Mouse (Mus musculus): ENCODE results near the gene Ch25h. TPM values are rescaled to one million over a fixed set of nuclear protein-coding genes. Genes with fewer than 3 reads are reported as not detected.

The Ch25h gene
- polyA plus RNA-seq, 1 experiment from 2014 or later: 3.3 TPM

- ATAC-seq (replicated peaks; ENCODE audit: low FRiP score, low TSS enrichment, low read depth): no peak
- no peak overlapping the region for H3K4me3 ChIP-seq (ENCODE audit: low read depth, low read length)
Measured at GRCm38 (mm10) chr19:34493859-34494258, 18.9 kb upstream of the Ch25h start.

GRCm38 (mm10) chr19:34483547-34483946 lies 8.6 kb upstream of the Ch25h start:
- 18% methylated on average over 4 of the region's 4 CpGs for WGBS
- no peak overlapping the region for H3K9ac ChIP-seq (ENCODE audit: low read length)
- DNase-seq (ENCODE audit: low spot score) (peak; percentile 54), ATAC-seq (replicated peaks; ENCODE audit: low FRiP score, low TSS enrichment, low read depth) (no peak)
- no peaks in the 10 kb centered on the region for H3K9me3 ChIP-seq (ENCODE audit: control insufficient read depth, low read length)
- no peaks in the 10 kb centered on the region for H3K36me3 ChIP-seq (ENCODE audit: control insufficient read depth, insufficient read depth, low read length)
- no peak overlapping the region for H3K27ac ChIP-seq (ENCODE audit: low read depth)
- no peak overlapping the region for H3K4me3 ChIP-seq (ENCODE audit: low read depth, low read length)
- H3K27me3 ChIP-seq (replicated peaks; ENCODE audit: control insufficient read depth, insufficient read depth, low read length): no peaks in the 10 kb centered on the region
- no peaks in the 10 kb centered on the region for H3K4me1 ChIP-seq (replicated peaks; ENCODE audit: control insufficient read depth, insufficient read depth, low read length)
- no peak overlapping the region for H3K4me2 ChIP-seq (ENCODE audit: low read length)

More at GRCm38 (mm10) chr19:34493859-34494258, 18.9 kb upstream of the Ch25h start:
- Histone ChIP-seq H3K9me3 (ENCODE audit: control insufficient read depth, low read length) (no peaks in the 10 kb centered on the region), H3K4me1 (replicated peaks; ENCODE audit: control insufficient read depth, insufficient read depth, low read length) (no peaks in the 10 kb centered on the region), H3K27me3 (replicated peaks; ENCODE audit: control insufficient read depth, insufficient read depth, low read length) (no peaks in the 10 kb centered on the region), H3K4me2 (ENCODE audit: low read length) (no peak overlapping the region), H3K9ac (ENCODE audit: low read length) (no peak overlapping the region), H3K27ac (ENCODE audit: low read depth) (no peak overlapping the region), H3K36me3 (ENCODE audit: control insufficient read depth, insufficient read depth, low read length) (peaks cover 22% of the 10 kb centered on the region; the same call in 1 of the 2 replicates)
- 84% methylated on average over 4 of the region's 4 CpGs for WGBS
- DNase-seq (ENCODE audit: low spot score): no peak

GRCm38 (mm10) chr19:34474228-34474990 lies 555 bp downstream of the Ch25h start:
- H3K9me3 ChIP-seq (ENCODE audit: control insufficient read depth, low read length): no peaks in the 10 kb centered on the region
- 5% methylated on average over 49 of the region's 49 CpGs for WGBS
- peak overlapping the region; percentile 73 for H3K4me2 ChIP-seq (ENCODE audit: low read length)
- no peak overlapping the region for H3K27ac ChIP-seq (ENCODE audit: low read depth)
- no peaks in the 10 kb centered on the region for H3K36me3 ChIP-seq (ENCODE audit: control insufficient read depth, insufficient read depth, low read length)
- H3K4me1 ChIP-seq (replicated peaks; ENCODE audit: control insufficient read depth, insufficient read depth, low read length): peaks cover 9% of the 10 kb centered on the region; the same call in 1 of the 2 replicates
- peaks cover 27% of the 10 kb centered on the region for H3K27me3 ChIP-seq (replicated peaks; ENCODE audit: control insufficient read depth, insufficient read depth, low read length)
- DNase-seq (ENCODE audit: low spot score) (peak; percentile 63), ATAC-seq (replicated peaks; ENCODE audit: low FRiP score, low TSS enrichment, low read depth) (peak; percentile 50)
- H3K4me3 ChIP-seq (ENCODE audit: low read depth, low read length): peak overlapping the region; percentile 49
- 0 out of 2 replicates have a peak overlapping the region, but pooled peaks have one; percentile 1 for H3K9ac ChIP-seq (ENCODE audit: low read length)

GRCm38 (mm10) chr19:34471703-34472102 lies 3.3 kb downstream of the Ch25h start:
- peaks cover 27% of the 10 kb centered on the region for H3K27me3 ChIP-seq (replicated peaks; ENCODE audit: control insufficient read depth, insufficient read depth, low read length)

GRCm38 (mm10) chr19:34468794-34469193 lies 6.2 kb downstream of the Ch25h start:
- WGBS: 36% methylated on average over 3 of the region's 3 CpGs
- Histone ChIP-seq H3K4me2 (ENCODE audit: low read length) (no peak overlapping the region), H3K36me3 (ENCODE audit: control insufficient read depth, insufficient read depth, low read length) (no peaks in the 10 kb centered on the region), H3K27ac (ENCODE audit: low read depth) (no peak overlapping the region), H3K9me3 (ENCODE audit: control insufficient read depth, low read length) (no peaks in the 10 kb centered on the region), H3K9ac (ENCODE audit: low read length) (no peak overlapping the region), H3K4me3 (ENCODE audit: low read depth, low read length) (no peak overlapping the region), H3K4me1 (replicated peaks; ENCODE audit: control insufficient read depth, insufficient read depth, low read length) (no peaks in the 10 kb centered on the region; the same call in 1 of the 2 replicates), H3K27me3 (replicated peaks; ENCODE audit: control insufficient read depth, insufficient read depth, low read length) (peaks cover 11% of the 10 kb centered on the region; the same call in 1 of the 2 replicates)
- no peak for DNase-seq (ENCODE audit: low spot score)
- ATAC-seq (replicated peaks; ENCODE audit: low FRiP score, low TSS enrichment, low read depth): no peak

More at GRCm38 (mm10) chr19:34471703-34472102, 3.3 kb downstream of the Ch25h start:
- no peaks in the 10 kb centered on the region for H3K9me3 ChIP-seq (ENCODE audit: control insufficient read depth, low read length)
- H3K9ac ChIP-seq (ENCODE audit: low read length): no peak overlapping the region
- no peak overlapping the region for H3K4me3 ChIP-seq (ENCODE audit: low read depth, low read length)
- H3K4me1 ChIP-seq (replicated peaks; ENCODE audit: control insufficient read depth, insufficient read depth, low read length): peaks cover 9% of the 10 kb centered on the region
- DNase-seq (ENCODE audit: low spot score): no peak
- no peak for ATAC-seq (replicated peaks; ENCODE audit: low FRiP score, low TSS enrichment, low read depth)
- H3K27ac ChIP-seq (ENCODE audit: low read depth): no peak overlapping the region
- no peaks in the 10 kb centered on the region for H3K36me3 ChIP-seq (ENCODE audit: control insufficient read depth, insufficient read depth, low read length)
- no peak overlapping the region for H3K4me2 ChIP-seq (ENCODE audit: low read length)
- 86% methylated on average over 2 of the region's 2 CpGs for WGBS

- no peak overlapping the region for H3K4me3 ChIP-seq (ENCODE audit: low read depth, low read length)
- H3K9ac ChIP-seq (ENCODE audit: low read length): no peak overlapping the region
- DNase-seq (ENCODE audit: low spot score): no peak
- no peak for ATAC-seq (replicated peaks; ENCODE audit: low FRiP score, low TSS enrichment, low read depth)
- H3K27ac ChIP-seq (ENCODE audit: low read depth): no peak overlapping the region
- H3K9me3 ChIP-seq (ENCODE audit: control insufficient read depth, low read length): no peaks in the 10 kb centered on the region
- peaks cover 8% of the 10 kb centered on the region; the same call in 1 of the 2 replicates for H3K27me3 ChIP-seq (replicated peaks; ENCODE audit: control insufficient read depth, insufficient read depth, low read length)
- H3K4me2 ChIP-seq (ENCODE audit: low read length): no peak overlapping the region
- 35% methylated on average over 6 of the region's 6 CpGs for WGBS
- H3K36me3 ChIP-seq (ENCODE audit: control insufficient read depth, insufficient read depth, low read length): no peaks in the 10 kb centered on the region
- no peaks in the 10 kb centered on the region; the same call in 1 of the 2 replicates for H3K4me1 ChIP-seq (replicated peaks; ENCODE audit: control insufficient read depth, insufficient read depth, low read length)
Measured at GRCm38 (mm10) chr19:34468216-34468615, 6.7 kb downstream of the Ch25h start.

GRCm38 (mm10) chr19:34464453-34464852 lies 10.5 kb downstream of the Ch25h start:
- H3K4me3 ChIP-seq (ENCODE audit: low read depth, low read length): no peak overlapping the region
- no peak for DNase-seq (ENCODE audit: low spot score)
- no peak overlapping the region for H3K4me2 ChIP-seq (ENCODE audit: low read length)
- H3K4me1 ChIP-seq (replicated peaks; ENCODE audit: control insufficient read depth, insufficient read depth, low read length): no peaks in the 10 kb centered on the region; the same call in 1 of the 2 replicates
- 70% methylated on average over 3 of the region's 3 CpGs for WGBS
- H3K36me3 ChIP-seq (ENCODE audit: control insufficient read depth, insufficient read depth, low read length): no peaks in the 10 kb centered on the region
- H3K9me3 ChIP-seq (ENCODE audit: control insufficient read depth, low read length): no peaks in the 10 kb centered on the region
- ATAC-seq (replicated peaks; ENCODE audit: low FRiP score, low TSS enrichment, low read depth): no peak
- H3K9ac ChIP-seq (ENCODE audit: low read length): no peak overlapping the region
- no peaks in the 10 kb centered on the region for H3K27me3 ChIP-seq (replicated peaks; ENCODE audit: control insufficient read depth, insufficient read depth, low read length)
- no peak overlapping the region for H3K27ac ChIP-seq (ENCODE audit: low read depth)

- no peaks in the 10 kb centered on the region for H3K4me1 ChIP-seq (replicated peaks; ENCODE audit: control insufficient read depth, insufficient read depth, low read length)
- no peak overlapping the region for H3K9ac ChIP-seq (ENCODE audit: low read length)
- H3K36me3 ChIP-seq (ENCODE audit: control insufficient read depth, insufficient read depth, low read length): no peaks in the 10 kb centered on the region
- DNase-seq (ENCODE audit: low spot score) (no peak), ATAC-seq (replicated peaks; ENCODE audit: low FRiP score, low TSS enrichment, low read depth) (no peak)
- H3K27me3 ChIP-seq (replicated peaks; ENCODE audit: control insufficient read depth, insufficient read depth, low read length): no peaks in the 10 kb centered on the region
- 74% methylated on average over 1 of the region's 1 CpGs for WGBS
- no peak overlapping the region for H3K4me3 ChIP-seq (ENCODE audit: low read depth, low read length)
- H3K9me3 ChIP-seq (ENCODE audit: control insufficient read depth, low read length): no peaks in the 10 kb centered on the region
- H3K4me2 ChIP-seq (ENCODE audit: low read length): no peak overlapping the region
- no peak overlapping the region for H3K27ac ChIP-seq (ENCODE audit: low read depth)
Measured at GRCm38 (mm10) chr19:34461451-34462019, 13.4 kb downstream of the Ch25h start.
